Comparison of ENCODE assay signal across 11 mouse cellular contexts in genomic region chr6:40423774-40424173, GRCm38 (mm10). TPM values are rescaled to one million over a fixed set of nuclear protein-coding genes. Genes with fewer than 3 reads are reported as not detected.
A peak's percentile ranks its signal among the peaks of the same experiment; 100 is the strongest.
DNase-seq lines count a peak whose midpoint lies in the region; ATAC-seq and TF ChIP-seq lines count a peak whose summit lies in the region.
"Had no signal": no experiment of that assay in that cellular context is flagged by ENCODE, and none has a peak within 500 bp of the region (broad histone marks: within the 10 kb centered on the region; RNA-seq: fewer than 3 reads in every experiment).

No protein-coding gene starts in this region.

- no peak for TF ChIP-seq POLR2A in liver, adult 2 months (IDR thresholded peaks at IDR 0.05; ENCODE audit: extremely low read depth, insufficient read depth, low read length)

- no peaks in the 10 kb centered on the region; the same call in 1 of the 2 replicates for H3K79me2 ChIP-seq in liver, adult 2 months (ENCODE audit: control insufficient read depth, insufficient read depth, low read length)

- no peaks in the 10 kb centered on the region for H3K9me3 ChIP-seq in liver, embryonic 11.5 days (ENCODE audit: control insufficient read depth, low read length)
- no peaks in the 10 kb centered on the region for H3K9me3 ChIP-seq in lung, postnatal 0 days (ENCODE audit: low read length)
- H3K9me3 ChIP-seq: heart, embryonic 13.5 days; megakaryocyte, embryonic 14.5 days had no signal

- peak; percentile 68 for TF ChIP-seq CTCF in liver, adult 2 months (IDR thresholded peaks at IDR 0.05; ENCODE audit: low read depth, low read length)
- TF ChIP-seq CTCF in lung, postnatal 0 days (IDR thresholded peaks at IDR 0.05) = peak; percentile 78

- no peak overlapping the region for H3K27ac ChIP-seq in liver, adult 2 months (replicated peaks; ENCODE audit: insufficient read depth, low read depth, low read length)
- no peak overlapping the region for H3K27ac ChIP-seq in liver, embryonic 11.5 days (ENCODE audit: low read depth, low read length)
- no peak overlapping the region for H3K27ac ChIP-seq in lung, postnatal 0 days (ENCODE audit: low read length)
- H3K27ac ChIP-seq: heart, embryonic 13.5 days had no signal

- TF ChIP-seq EP300 in lung, postnatal 0 days (IDR thresholded peaks at IDR 0.05) = no peak

- no peak for ATAC-seq in liver, embryonic 11.5 days (replicated peaks; ENCODE audit: low FRiP score)
- no peak for ATAC-seq in lung, postnatal 0 days

- H3K9ac ChIP-seq in liver, adult 2 months (ENCODE audit: low read depth, low read length) = no peak overlapping the region
- no peak overlapping the region for H3K9ac ChIP-seq in liver, embryonic 11.5 days (ENCODE audit: low read depth, low read length)
- no peak overlapping the region for H3K9ac ChIP-seq in lung, postnatal 0 days (replicated peaks; ENCODE audit: low read depth)
- H3K9ac ChIP-seq: heart, embryonic 13.5 days had no signal

- H3K4me1 ChIP-seq in liver, adult 2 months (ENCODE audit: control insufficient read depth, insufficient read depth, low read length) = no peaks in the 10 kb centered on the region
- H3K4me1 ChIP-seq in liver, embryonic 11.5 days (replicated peaks; ENCODE audit: control insufficient read depth, insufficient read depth, low read length) = no peaks in the 10 kb centered on the region
- H3K4me1 ChIP-seq in lung, postnatal 0 days (ENCODE audit: insufficient read depth, low read depth, low read length) = no peaks in the 10 kb centered on the region
- H3K4me1 ChIP-seq: heart, embryonic 13.5 days had no signal

- intact Hi-C loops in heart, postnatal 36 days (cut with DNase I) = no loop called here

- H3K27me3 ChIP-seq in liver, adult 2 months (ENCODE audit: control insufficient read depth, insufficient read depth, low read length) = no peaks in the 10 kb centered on the region
- H3K27me3 ChIP-seq in liver, embryonic 11.5 days (replicated peaks; ENCODE audit: control insufficient read depth, insufficient read depth, low read length) = no peaks in the 10 kb centered on the region
- H3K27me3 ChIP-seq in lung, postnatal 0 days (replicated peaks; ENCODE audit: insufficient read depth, low read length) = no peaks in the 10 kb centered on the region
- H3K27me3 ChIP-seq: heart, embryonic 13.5 days; megakaryocyte, embryonic 14.5 days had no signal

- H3K4me3 ChIP-seq in liver, adult 2 months (ENCODE audit: insufficient read depth, low read depth, low read length) = no peak overlapping the region
- H3K4me3 ChIP-seq in liver, embryonic 11.5 days (ENCODE audit: low read depth, low read length) = no peak overlapping the region
- H3K4me3 ChIP-seq in lung, postnatal 0 days (ENCODE audit: low read depth, low read length) = no peak overlapping the region
- H3K4me3 ChIP-seq: heart, embryonic 13.5 days; megakaryocyte, embryonic 14.5 days had no signal

- 64% methylated on average over 1 of the region's 1 CpGs for WGBS in liver, adult 2 months
- 45% methylated on average over 1 of the region's 1 CpGs for WGBS in liver, embryonic 11.5 days
- WGBS in lung, postnatal 0 days = 47% methylated on average over 1 of the region's 1 CpGs

- peak; percentile 22 to 36 for DNase-seq in adrenal gland, adult 18-20 months (ENCODE audit: low spot score in 2 of 2)
- no peak for DNase-seq in adrenal gland, adult 8-10 months
- DNase-seq in liver, adult 2 months (ENCODE audit: extremely low read depth, low read depth, low spot score) = peak; percentile 31
- no peak for DNase-seq in liver, embryonic 11.5 days (ENCODE audit: low spot score)
- DNase-seq in brain, adult 2 months (ENCODE audit: low read depth, low spot score) = peak; percentile 83
- DNase-seq in heart, postnatal 36 days = peak; percentile 15 to 41
- peak; percentile 58 for DNase-seq in lung, postnatal 0 days (ENCODE audit: low spot score)
- peak; percentile 69 for DNase-seq in thymus, postnatal 14 days

- H3K4me2 ChIP-seq in liver, embryonic 11.5 days = no peak overlapping the region
- no peak overlapping the region for H3K4me2 ChIP-seq in lung, postnatal 0 days (replicated peaks; ENCODE audit: low read depth, low read length)
- H3K4me2 ChIP-seq: heart, embryonic 13.5 days had no signal

- no peaks in the 10 kb centered on the region; the same call in 1 of the 2 replicates for H3K36me3 ChIP-seq in liver, adult 2 months (ENCODE audit: control insufficient read depth, insufficient read depth, low read length)
- no peaks in the 10 kb centered on the region for H3K36me3 ChIP-seq in liver, embryonic 11.5 days (ENCODE audit: control insufficient read depth, insufficient read depth, low read length)
- no peaks in the 10 kb centered on the region for H3K36me3 ChIP-seq in lung, postnatal 0 days (ENCODE audit: insufficient read depth, low read length)
- H3K36me3 ChIP-seq: heart, embryonic 13.5 days had no signal

RNA-seq across cellular contexts. Expression of gene E330009J07Rik, which starts 12.2 kb away (rescaled TPM):
- 10 to 100 TPM in 1 of 2 experiments, 1 to 10 TPM in 1; 9.9 to 14.9 TPM for total RNA-seq in adrenal gland, adult 18-20 months (2021)
- total RNA-seq in adrenal gland, adult 8-10 months (2022) = 10 to 100 TPM; 16.5 to 19.3 (median 18.1) TPM
- total RNA-seq in liver, adult 2 months (2014; rRNA removed) = 6.5 and 8.3 TPM in 2 replicates
- polyA plus RNA-seq in liver, adult 2 months (2012; rRNA removed) = 3.7 and 4.1 TPM in 2 replicates
- polyA plus RNA-seq in liver, embryonic 11.5 days (2014; fragmentation: Nextera tagmentation; extraction: Ambion mirVana) = 4.7 and 5.5 TPM in 2 replicates
- 1 to 10 TPM; 3.6 to 4.1 TPM for total RNA-seq in heart, postnatal 36 days (2021)
- polyA plus RNA-seq in lung, postnatal 0 days (2015; fragmentation: Nextera tagmentation; extraction: Ambion mirVana) = 7.5 and 9.8 TPM in 2 replicates

RNA-seq across cellular contexts. Expression of gene Wee2, which starts 15.1 kb away (rescaled TPM):
- not detected for total RNA-seq in adrenal gland, adult 18-20 months (2021)
- not detected for total RNA-seq in adrenal gland, adult 8-10 months (2022)
- not detected in 2 replicates for total RNA-seq in liver, adult 2 months (2014; rRNA removed)
- polyA plus RNA-seq in liver, adult 2 months (2012; rRNA removed) = not detected in 2 replicates
- not detected in 2 replicates for polyA plus RNA-seq in liver, embryonic 11.5 days (2014; fragmentation: Nextera tagmentation; extraction: Ambion mirVana)
- not detected for total RNA-seq in heart, postnatal 36 days (2021)
- not detected in 2 replicates for polyA plus RNA-seq in lung, postnatal 0 days (2015; fragmentation: Nextera tagmentation; extraction: Ambion mirVana)
- polyA plus RNA-seq: C2C12; heart, embryonic 13.5 days had no signal

RNA-seq across cellular contexts. Expression of gene Ssbp1, which starts 47.4 kb away (rescaled TPM):
- total RNA-seq in adrenal gland, adult 18-20 months (2021) = 10 to 100 TPM; 37.7 to 42.4 TPM
- 10 to 100 TPM; 41.7 to 58.6 (median 52.8) TPM for total RNA-seq in adrenal gland, adult 8-10 months (2022)
- 21.6 and 29.0 TPM in 2 replicates for total RNA-seq in liver, adult 2 months (2014; rRNA removed)
- 7.9 and 8.1 TPM in 2 replicates for polyA plus RNA-seq in liver, adult 2 months (2012; rRNA removed)
- polyA plus RNA-seq in liver, embryonic 11.5 days (2014; fragmentation: Nextera tagmentation; extraction: Ambion mirVana) = 161 and 179 TPM in 2 replicates
- total RNA-seq in heart, postnatal 36 days (2021) = 10 to 100 TPM; 35.6 to 38.0 TPM
- polyA plus RNA-seq in lung, postnatal 0 days (2015; fragmentation: Nextera tagmentation; extraction: Ambion mirVana) = 100 and 105 TPM in 2 replicates

Comparison
In these comparisons a context has a peak if more than half of its experiments do, and no peak if none do; other contexts are left out.
1. DNase-seq: peak in adrenal gland, adult 18-20 months (2 of 2), liver, adult 2 months (single experiment), brain, adult 2 months (single experiment), heart, postnatal 36 days (2 of 2), lung, postnatal 0 days (single experiment) and thymus, postnatal 14 days (single experiment); none in adrenal gland, adult 8-10 months (single experiment) and liver, embryonic 11.5 days (single experiment).